Mouse (Mus musculus): ENCODE measurements around the gene Mfsd12.
A peak's percentile ranks its signal among the peaks of the same experiment; 100 is the strongest.

The Mfsd12 gene

DNA sequence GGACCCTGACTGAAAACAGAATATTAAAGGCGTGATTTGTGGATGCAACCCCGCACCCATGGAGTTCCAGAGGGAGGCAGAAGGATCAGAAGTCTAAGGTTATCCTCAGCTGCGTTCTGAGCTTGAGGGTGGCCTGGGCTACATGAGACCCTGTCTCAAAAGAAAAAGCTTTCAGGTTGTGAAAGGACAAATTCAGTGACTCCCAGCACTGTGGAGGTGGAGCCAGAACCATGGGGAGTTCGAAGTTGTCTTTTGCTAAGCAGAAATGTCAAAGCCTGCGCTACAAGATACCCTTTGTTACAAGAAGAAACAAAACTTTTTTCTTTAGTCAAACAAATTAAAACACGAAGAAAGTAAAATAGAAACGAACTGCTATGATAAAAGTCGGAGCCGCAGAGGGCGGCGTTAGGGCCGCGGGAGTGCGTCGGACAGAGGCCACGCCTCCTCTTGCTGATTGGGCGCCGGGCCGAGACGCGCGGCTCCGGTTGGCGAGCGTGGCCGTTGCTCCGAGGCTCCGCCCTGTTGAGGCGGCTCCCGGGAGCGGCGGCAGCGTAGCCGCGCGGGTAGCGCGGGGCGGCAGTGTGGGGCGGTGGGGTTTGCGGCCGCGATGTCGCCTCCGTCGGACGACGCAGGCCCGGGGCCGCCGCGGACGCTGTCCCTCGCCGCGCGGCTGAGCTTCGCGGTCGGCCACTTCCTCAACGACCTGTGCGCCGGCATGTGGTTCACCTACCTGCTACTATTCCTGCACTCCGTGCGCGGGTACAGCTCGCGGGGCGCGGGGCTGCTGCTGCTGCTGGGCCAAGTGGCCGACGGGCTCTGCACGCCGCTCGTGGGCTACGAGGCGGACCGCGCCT, at the start of gene Mfsd12:
Gene Mfsd12 (plus strand): TSS at position 501 of the 854 bp plus-strand sequence.
- DNase-seq (ENCODE audit: low spot score) = peak; percentile 92

DNA sequence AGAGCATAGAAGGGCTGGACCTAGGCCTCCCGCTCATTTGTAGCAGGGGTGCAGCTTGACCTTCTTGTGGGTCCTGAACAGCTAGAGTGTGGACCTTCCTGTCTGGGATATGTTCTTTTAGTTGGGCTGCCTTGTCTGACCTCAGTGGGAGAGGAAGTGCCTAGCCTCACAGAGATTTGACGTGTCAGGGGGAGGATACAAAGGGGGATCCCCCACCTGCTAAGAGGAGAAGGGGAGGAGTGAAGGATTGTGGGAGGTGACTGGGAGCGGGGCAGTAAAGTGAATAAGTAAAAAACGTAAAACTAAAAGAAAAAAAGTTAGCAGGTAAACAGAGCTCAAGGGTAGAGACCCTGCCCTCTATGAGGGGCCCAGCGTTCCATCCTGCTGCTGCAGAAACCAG, 47.7 kb upstream of the Mfsd12 start:
- no peak for DNase-seq (ENCODE audit: low spot score)

DNA sequence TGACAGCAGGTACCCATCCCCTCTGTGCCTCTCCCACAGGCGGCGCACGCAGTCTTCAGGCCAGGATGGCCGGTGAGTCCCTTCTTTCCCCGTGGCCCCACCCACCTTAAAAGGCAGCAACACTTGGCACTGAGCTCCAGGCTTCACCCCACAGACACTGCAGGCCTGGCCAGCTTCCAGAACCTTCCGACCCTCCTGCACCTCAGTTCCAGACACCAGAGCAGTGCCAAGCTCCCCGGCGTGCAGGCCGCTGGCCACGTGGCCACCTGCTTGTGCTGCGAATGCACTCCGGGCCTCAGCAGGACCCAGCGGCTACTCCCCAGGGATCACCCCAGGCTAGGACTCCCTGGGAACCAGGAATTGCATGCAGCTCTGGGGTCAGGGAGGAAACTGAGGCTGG, 43.7 kb upstream of the Mfsd12 start:
- DNase-seq (ENCODE audit: low spot score) = no peak

DNA sequence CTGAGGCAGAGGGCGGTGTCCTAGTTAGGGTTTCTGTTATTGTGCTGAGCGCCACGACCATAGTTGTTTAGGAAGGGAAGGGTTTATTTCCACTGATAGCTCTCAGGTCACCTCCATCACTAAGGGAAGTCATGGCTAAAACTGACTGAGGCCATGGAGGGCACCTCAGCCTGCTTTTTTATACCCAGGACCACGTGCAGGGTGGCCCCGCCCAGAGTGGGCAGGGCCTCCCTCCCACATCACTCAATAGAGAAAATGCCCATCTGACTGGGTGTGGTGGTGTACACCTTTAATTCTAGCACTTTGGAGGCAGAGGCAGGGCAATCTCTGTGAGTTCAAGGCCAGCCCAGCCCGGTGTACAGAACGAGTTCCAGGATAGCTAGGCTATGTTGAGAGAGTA, 43.1 kb upstream of the Mfsd12 start:
- no peak for DNase-seq (ENCODE audit: low spot score)

DNA sequence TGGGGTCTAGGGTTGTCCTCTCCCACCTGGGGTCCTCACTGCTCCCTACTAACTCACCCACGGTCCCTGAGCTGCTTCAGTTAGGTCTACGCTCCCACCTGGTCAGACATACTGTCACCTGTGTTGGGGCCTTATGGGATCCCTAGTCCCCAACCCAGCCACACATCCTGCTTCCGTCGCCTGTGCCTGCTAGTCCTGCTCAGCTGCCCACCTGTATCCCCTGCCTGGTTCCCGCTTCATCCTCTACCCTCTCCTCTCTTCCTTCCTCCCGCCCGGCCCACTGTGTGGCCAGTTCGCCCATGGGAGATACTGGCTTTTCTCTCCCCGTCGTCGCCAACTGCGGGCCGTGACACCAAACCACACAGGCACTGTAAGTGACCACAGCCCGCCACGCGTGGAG, 41.7 kb upstream of the Mfsd12 start:
- DNase-seq (ENCODE audit: low spot score) = no peak

DNA sequence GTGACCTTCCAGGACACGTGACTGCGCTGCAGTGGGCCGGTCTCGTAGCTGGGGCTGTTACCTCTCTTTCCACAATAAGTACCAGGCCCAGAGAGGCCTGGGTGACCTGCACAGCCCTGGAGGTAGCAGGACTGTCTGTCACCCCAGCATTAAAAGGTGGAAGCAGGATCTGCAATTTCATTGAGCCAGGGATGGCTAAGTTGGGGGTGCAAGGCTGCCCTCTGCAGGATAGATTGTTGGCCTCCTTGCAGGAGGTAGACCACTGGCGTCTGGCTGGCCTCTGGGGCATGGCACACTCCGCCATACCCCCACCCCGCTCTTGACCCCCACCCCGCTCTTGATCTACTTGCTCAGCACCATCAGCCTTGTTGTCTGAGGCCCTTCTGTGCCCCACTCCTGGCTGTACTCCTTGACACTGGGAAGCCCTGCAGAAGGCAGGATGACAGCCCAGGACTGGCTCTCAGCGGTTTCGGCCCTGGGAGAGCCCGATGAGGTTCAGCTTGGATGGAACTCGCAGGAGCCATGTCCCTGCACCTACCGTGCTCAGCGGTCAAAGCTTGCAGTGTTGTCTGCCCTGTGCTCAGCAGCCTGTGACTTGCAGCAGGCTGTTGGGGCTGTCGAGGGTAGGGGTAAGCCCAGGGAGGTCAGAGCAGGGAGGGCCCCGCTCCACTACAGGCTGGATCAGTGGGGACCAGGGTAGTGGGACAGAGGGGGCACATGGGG, 40.8 kb upstream of the Mfsd12 start:
- no peak for DNase-seq (ENCODE audit: low spot score)

DNA sequence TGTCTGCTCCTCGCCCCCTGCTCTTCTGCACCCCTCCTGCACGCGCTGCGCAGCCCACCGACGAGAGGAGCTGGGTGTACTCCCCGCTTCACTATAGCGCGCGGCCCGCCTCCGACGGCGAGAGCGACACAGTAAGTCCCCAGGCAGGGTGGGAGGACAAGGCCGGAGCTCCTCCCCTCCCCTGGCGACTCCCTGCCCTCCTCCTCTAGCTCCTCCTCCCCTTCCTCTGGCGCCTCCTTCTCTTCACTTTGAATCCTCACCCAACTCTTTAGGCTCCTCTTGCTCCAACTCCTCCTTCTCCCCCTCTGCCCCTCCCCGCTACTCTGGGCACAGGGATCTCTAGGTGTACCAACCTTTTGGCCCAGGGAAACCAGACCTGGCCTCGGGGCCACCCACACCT, 40.0 kb upstream of the Mfsd12 start:
- DNase-seq (ENCODE audit: low spot score) = peak; percentile 81

DNA sequence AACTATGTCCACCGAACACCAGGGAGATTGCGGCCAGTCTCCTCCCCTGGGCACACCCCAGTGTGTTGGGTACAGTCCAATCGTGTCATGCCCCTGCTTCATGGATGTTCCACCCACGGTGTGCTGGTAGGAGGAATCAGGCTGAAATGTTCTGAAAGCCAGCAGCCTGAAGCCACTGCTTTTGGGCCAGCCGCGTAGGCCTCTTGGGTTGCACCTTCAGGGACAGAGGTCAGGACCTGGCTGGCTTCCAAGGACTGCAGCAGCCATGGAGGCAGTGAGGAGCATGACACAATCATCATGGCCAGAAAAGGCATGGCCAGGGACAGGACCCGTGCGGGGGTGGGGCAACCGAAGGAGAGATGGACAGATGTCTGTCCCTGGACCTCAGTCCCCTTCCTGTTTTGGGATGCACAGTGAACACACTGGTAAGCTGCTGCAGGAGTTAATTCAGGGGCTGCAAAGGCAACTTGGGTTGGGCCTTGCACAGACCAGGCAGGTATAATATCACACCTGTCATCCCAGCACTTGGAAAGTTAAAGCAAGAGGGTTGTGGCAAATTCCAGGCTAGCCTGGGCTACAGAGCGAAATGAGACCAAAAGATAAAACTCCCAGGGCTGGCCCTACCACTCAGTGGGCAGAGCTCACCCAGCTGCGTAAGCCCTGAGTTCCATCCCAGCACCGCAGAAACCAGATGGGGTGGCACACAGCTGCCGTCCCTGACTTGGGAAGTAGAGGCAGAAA, 38.5 kb upstream of the Mfsd12 start:
- DNase-seq (ENCODE audit: low spot score) = peak; percentile 57

DNA sequence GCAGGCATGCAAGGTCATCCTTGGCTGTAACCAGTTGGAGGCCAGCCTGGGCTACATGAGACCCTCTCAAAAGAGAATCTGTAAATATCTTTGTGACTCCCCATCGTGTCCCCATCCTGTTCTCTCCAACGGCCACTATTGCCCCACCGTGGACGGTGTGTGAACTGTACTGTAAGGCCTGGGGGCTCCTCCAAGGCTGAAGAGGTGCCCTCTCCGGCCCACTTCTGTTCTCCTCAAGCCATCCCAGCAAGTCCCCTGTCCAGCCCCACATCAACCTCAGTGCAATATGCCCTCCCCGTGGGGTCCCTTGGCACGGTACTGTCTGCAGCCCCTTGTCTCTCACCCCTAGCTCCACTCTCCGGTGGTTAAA, 38.0 kb upstream of the Mfsd12 start:
- no peak for DNase-seq (ENCODE audit: low spot score)

DNA sequence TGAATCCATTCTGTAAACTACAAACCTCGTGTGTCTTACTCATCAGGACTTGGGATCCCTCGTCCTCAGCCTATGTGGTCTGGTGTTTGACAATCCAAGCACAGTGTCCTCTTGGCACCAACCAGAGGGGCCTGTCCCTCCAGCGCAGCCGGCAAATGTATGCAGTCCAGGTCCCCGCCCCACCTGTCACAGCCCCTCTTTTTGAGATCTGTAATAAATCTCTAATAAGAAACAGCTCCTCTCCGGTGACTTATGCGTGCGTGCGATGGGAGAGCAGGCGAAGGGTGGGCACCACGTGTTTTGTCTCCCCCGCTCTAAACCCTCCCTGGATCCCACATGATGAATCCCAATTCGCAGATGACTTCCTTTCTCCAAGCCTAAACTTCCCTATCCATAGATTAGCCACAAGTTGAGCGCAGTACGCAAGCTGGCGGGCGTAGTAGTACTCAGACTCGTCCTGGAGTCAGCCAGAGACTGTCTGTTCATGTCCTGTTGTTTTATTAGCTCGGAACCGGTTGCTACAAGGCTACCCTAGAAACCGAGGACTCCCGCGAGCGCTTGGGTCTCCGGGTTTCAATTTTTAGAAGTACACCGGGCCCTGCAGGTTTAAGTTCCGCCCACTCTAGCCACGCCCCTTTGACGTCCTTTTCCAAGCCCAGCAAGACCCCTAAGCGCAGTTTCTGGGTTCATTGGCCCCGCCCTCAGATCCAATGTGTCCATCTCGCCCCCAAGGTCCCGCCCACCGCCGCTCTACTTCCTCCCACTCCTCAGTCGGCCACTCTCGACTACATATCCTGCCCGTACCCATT, 37.3 kb upstream of the Mfsd12 start:
- DNase-seq (ENCODE audit: low spot score) = no peak

DNA sequence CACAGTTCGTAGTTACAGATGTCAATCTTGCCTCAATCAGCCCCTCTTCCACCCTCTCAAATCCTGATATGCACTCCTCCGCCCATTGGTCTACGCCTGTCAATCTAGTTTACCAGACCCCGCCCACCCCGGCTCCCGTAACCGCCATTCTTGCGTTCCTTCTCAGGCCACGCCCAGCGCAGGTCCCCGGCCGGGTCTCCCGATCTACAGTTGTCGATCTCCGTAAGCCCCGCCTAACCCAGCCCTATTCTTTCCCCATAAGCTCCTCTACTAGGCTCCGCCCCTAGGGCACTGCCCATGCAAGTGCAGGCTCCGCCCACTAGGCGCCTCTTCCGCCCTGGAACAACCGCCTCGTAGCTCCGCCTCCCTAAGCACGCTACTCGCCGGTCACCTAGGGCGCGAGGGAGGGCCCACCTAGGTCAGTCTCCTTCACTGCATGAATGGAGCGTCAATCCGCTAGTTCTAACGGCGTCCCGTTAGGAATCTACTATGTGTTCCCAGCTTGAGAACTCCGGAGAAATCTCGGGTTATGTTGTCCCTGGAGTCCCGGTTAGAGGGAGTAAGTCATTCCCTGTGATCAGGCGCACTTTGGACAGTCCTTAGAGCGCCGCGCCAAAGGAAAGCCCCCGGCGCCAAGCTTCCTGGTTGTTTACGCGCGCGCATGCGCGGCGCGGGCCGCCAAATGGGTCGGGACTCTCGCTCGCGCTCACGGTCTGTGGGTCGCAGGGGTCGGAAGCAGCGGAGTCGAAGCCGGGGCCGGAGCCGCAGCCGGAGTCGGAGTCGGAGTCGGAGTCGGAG, 36.5 kb upstream of the Mfsd12 start, which contains the start of gene Cactin:
Gene Cactin (plus strand): TSS at position 554 of the 798 bp plus-strand sequence.
- peak; percentile 100 for DNase-seq (ENCODE audit: low spot score)

DNA sequence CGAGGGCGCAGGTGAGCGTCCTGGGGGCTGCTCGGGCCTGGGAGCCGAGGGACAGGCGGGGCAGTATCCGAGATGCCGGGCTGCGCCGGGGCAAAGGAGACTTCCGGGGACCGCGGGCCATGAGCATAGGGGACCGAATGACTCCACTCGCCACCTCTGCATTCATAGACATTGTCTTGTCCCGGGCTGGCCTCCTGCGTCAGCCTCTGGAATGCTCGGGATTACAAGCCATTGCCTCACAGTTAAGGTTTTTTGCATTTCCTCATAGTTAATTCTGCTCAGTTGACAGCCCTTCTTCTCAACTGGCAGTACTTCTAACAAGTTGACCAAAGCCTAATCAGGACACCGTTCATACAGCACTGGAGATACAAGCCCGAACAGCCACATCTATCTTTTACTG, 35.9 kb upstream of the Mfsd12 start:
- DNase-seq (ENCODE audit: low spot score) = no peak

DNA sequence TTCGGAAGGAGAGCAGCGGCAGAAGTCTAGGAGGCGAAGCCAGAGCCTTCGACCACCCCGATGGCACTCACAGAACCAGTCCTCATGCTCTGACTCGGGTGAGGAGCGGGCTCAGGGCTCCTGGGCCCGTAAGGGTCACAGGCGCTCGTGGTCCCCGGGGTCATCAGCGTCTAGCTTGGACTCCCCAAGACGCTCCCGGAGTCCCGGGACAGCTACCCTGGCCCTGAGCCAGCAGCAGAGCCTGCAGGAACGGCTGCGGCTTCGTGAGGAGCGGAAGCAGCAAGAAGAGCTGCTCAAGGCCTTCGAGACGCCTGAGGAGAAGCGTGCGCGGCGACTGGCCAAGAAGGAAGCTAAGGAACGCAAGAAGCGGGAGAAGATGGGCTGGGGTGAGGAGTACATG, 34.8 kb upstream of the Mfsd12 start:
- DNase-seq (ENCODE audit: low spot score) = no peak

DNA sequence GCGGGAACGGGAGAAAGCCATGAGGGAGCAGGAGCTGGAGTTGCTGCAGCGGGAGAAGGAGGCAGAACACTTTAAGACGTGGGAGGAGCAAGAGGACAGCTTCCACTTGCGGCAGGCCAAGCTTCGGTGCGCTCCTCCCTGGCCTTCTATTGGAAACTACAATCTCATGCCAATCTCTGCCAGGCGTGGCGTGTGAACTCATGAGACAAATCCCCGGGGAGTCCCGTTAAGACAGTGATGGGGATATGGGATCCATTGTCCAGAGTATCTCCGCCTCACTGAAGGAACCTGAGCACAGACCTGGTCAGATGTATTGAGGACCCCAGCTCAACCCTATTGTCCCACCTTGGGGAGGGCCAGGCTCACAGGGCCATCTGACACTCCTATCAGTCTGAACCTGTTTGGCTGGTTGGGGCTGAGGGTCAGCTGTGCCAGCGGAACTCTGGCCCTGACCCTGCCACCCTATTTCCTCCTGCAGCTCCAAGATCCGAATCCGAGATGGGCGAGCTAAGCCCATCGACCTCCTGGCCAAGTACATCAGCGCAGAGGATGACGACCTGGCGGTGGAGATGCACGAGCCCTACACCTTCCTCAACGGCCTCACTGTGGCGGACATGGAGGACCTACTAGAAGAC, 34.0 kb upstream of the Mfsd12 start:
- no peak for DNase-seq (ENCODE audit: low spot score)

DNA sequence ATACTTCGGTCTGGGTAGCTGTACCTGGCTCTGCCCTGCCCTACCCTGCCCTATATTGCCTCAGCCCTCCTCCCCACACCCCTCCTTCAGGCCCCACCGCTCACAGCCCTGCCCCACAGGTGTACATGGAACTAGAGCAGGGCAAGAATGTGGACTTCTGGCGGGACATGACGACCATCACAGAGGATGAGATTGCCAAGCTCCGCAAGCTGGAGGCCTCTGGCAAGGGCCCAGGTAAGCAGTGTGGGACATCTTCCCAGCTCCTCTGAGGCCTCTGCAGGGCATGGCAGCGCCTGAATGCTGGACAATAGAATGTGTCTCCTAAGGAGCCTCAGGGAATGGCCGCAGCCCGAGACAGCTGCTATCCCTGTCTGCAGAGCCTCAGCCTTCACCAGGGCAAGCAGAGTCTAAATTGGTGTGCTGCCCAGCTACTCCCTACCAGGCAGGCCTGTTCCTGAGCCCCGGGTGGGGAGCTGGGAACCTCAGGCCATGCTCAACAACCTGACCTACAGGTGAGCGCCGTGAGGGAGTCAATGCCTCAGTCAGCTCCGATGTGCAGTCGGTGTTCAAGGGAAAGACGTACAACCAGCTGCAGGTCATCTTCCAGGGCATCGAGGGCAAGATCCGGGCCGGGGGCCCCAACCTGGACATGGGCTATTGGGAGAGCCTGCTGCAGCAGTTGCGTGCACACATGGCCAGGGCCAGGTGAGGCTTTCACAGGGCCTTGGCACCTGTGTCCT, 33.3 kb upstream of the Mfsd12 start:
- DNase-seq (ENCODE audit: low spot score) = no peak

DNA sequence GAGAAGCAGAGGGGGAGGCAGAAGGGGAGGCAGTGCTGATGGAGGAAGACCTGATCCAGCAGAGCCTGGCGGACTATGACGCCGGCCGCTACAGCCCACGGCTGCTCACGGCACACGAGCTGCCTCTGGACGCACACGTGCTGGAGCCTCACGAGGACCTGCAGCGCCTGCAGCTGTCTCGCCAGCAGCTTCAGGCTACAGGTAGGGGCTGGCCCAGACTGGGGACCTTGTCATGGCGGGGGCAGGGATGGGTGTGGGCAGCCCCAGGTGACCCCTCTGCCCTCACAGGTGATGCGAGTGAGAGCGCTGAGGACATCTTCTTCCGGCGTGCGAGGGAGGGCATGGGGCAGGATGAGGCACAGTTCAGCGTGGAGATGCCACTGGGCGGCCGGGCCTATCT, 32.1 kb upstream of the Mfsd12 start:
- DNase-seq (ENCODE audit: low spot score) = no peak

DNA sequence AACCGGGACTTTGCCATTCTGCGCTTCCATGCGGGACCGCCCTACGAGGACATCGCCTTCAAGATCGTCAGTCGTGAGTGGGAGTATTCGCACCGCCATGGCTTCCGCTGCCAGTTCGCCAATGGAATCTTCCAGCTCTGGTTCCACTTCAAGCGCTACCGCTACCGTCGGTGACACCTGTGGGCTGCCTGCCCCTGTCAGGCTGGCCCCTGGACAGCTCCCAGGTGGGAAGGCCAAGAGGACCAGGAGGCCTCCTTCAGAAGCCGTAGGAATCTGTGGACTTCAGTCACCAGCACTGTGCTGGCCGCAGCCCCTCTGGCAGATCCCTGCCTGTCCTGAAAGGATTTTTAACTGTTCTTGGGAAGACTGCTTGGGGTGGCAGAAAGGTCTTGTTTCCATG, 31.5 kb upstream of the Mfsd12 start:
- no peak for DNase-seq (ENCODE audit: low spot score)

DNA sequence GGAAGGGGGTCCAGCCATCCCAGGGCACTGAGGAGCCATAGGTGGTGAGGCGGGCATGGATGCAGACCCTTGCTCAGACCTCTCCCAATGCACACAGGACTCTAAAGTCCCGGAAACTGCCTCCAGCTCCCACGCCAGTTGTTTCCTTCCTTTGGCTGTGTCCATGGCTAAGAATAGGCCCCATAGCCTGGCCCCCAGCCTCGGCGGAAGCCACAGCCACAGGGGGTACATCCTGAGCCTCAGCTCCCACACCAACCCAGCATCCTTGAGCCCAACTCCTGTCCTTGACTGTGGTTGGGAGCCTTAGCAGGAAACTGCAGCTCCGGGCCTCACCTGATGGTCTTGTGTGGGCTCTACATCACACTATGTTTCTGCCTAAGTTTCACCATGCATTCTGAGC, 30.4 kb upstream of the Mfsd12 start:
- peak; percentile 53 for DNase-seq (ENCODE audit: low spot score)

DNA sequence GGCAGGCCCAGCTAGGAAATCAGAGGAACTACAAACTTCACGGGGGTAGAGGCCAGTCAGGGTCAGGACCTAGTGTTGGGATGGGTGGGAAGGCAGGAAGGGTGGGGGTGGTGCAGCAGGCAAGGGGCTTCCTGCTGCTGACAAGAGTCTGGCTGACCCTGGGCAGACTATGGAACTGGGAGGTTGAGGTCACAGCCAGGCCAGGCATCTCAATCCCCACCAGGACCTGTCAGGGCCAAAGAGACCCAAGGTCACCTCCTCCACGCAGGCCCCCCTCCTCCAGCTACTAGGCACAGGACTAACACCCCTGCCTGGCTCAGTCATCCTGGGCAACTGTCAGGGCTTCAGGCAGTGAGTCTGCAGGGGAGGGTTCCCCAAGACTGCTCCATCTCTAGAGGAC, 29.3 kb upstream of the Mfsd12 start:
- no peak for DNase-seq (ENCODE audit: low spot score)

DNA sequence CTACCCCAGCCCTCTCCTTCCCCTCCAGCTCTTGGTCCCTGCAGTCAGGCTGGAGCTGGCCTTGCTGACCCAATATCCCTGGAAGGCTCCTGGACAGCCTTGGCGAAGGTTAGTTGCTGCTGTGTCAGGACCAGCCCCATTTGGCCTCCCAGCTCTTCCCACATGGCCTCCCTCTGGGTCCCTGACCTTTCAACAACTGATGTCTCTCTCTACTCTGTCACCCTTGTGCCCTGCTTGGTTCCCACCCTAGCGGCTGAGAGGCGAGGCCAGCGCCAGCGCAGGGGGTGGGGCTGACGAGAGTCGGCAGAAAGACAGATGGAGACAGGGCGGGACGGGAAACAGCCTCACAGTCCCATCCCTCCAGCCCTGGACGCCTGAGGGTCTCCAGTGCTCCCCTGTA, 28.9 kb upstream of the Mfsd12 start, which contains the start of gene Tbxa2r:
Gene Tbxa2r (plus strand): TSS at position 346 of the 400 bp plus-strand sequence.
- peak; percentile 74 for DNase-seq (ENCODE audit: low spot score)
